ENCODE assay signal across 35 mouse cellular contexts in the genomic region with DNA sequence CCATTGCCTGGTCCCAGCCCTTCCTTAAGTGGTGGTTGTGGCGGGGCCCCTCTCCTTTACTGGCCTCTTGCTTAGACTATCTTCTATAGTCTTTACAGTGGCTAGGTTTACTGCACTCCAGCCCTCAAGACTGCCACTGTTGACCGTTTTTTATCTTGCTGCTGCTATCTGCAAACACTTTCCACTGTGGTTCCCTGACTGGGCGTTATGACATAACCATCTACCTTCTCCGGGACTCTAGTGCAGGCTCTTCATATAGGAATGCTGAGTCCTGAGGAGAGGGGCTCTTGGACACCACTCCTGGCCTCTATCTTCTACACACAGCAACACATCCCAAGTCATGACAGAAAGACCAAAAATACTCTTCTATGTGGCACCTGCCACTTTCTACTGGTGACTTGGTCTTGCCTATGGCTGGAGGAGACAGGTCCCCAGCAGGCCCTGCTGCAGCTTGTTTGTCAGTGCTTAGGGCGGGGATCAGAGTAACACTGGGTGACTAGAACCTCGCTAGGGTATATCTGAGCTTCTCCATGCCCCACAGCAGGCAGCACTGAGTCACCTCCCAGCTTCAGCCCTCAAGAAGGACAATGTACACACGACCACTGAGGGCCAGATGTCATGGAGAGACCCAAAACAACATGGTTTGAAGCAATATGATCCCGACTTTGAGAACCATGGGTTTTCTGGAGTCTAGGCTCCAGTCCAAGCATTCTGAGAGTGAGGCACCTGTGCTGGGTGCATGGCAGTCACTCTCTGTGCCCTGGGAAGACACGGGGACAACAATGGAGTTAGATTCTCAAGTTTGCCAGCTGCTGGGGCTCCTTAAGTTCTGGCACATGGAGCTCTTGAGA. TPM values are rescaled to one million over a fixed set of nuclear protein-coding genes. Genes with fewer than 3 reads are reported as not detected.
DNase-seq lines count a peak whose midpoint lies in the region; ATAC-seq and TF ChIP-seq lines count a peak whose summit lies in the region.
"Had no signal": no experiment of that assay in that cellular context is flagged by ENCODE, and none has a peak within 500 bp of the region (broad histone marks: within the 10 kb centered on the region; RNA-seq: fewer than 3 reads in every experiment).

No protein-coding gene starts in this region.

- peak; percentile 33; the same call in 1 of the 2 replicates for TF ChIP-seq EP300 in liver, postnatal 0 days (IDR thresholded peaks at IDR 0.05; ENCODE audit: low read depth)

- H3K4me1 ChIP-seq in thymus, adult 2 months (replicated peaks; ENCODE audit: control insufficient read depth, insufficient read depth, low read length) = peaks cover 7% of the 10 kb centered on the region
- peaks cover 25% of the 10 kb centered on the region for H3K4me1 ChIP-seq in liver, embryonic 11.5 days (replicated peaks; ENCODE audit: control insufficient read depth, insufficient read depth, low read length)
- peaks cover 5% of the 10 kb centered on the region for H3K4me1 ChIP-seq in liver, postnatal 0 days (ENCODE audit: insufficient read depth)
- H3K4me1 ChIP-seq in forebrain, postnatal 0 days (ENCODE audit: insufficient read depth) = no peaks in the 10 kb centered on the region

- peak; percentile 82 for ATAC-seq in liver, embryonic 11.5 days (replicated peaks; ENCODE audit: low FRiP score)
- ATAC-seq in liver, postnatal 0 days = peak; percentile 30; the same call in 1 of the 2 replicates
- ATAC-seq in forebrain, postnatal 0 days = no peak
- ATAC-seq: forebrain, embryonic 13.5 days; hindbrain, embryonic 16.5 days; intestine, embryonic 16.5 days; midbrain, embryonic 16.5 days; Patski had no signal

- DNase-seq in thymus, adult 2 months = no peak
- no peak for DNase-seq in thymus, postnatal 10 days (ENCODE audit: low spot score in 2 of 2)
- DNase-seq in liver, embryonic 11.5 days (ENCODE audit: low spot score) = no peak
- DNase-seq in liver, postnatal 0 days = peak; percentile 13
- no peak for DNase-seq in forebrain, postnatal 0 days
- no peak for DNase-seq in kidney, adult 18-20 months
- DNase-seq in kidney, postnatal 10 days = no peak
- DNase-seq: cerebellum, postnatal 10 days; kidney, postnatal 4 days; layer of hippocampus, adult 9-11 months; lung, embryonic 14.5 days; thymus, adult 18-20 months had no signal

- peak overlapping the region; percentile 26 for H3K4me2 ChIP-seq in liver, embryonic 11.5 days
- H3K4me2 ChIP-seq in liver, postnatal 0 days (ENCODE audit: low read depth, low read length) = no peak overlapping the region
- no peak overlapping the region for H3K4me2 ChIP-seq in forebrain, postnatal 0 days (ENCODE audit: low read depth)
- H3K4me2 ChIP-seq: forebrain, embryonic 13.5 days; heart, embryonic 11.5 days; kidney, embryonic 15.5 days; limb, embryonic 13.5 days; lung, embryonic 14.5 days; neural tube, embryonic 13.5 days; stomach, embryonic 15.5 days had no signal

- 92% methylated on average over 9 of the region's 9 CpGs for WGBS in thymus, adult 2 months
- WGBS in liver, embryonic 11.5 days = 46% methylated on average over 9 of the region's 9 CpGs
- 52% methylated on average over 9 of the region's 9 CpGs for WGBS in liver, postnatal 0 days (ENCODE audit: insufficient replicate concordance)
- WGBS in forebrain, postnatal 0 days = 69% methylated on average over 9 of the region's 9 CpGs

- peak overlapping the region; percentile 7 for H3K27ac ChIP-seq in thymus, adult 2 months (ENCODE audit: control insufficient read depth, insufficient read depth, low read length)
- H3K27ac ChIP-seq in liver, embryonic 11.5 days (ENCODE audit: low read depth, low read length) = peak overlapping the region; percentile 90
- H3K27ac ChIP-seq in liver, postnatal 0 days (ENCODE audit: low read depth) = 0 out of 2 replicates have a peak overlapping the region, but pooled peaks have one; percentile 1
- H3K27ac ChIP-seq in forebrain, postnatal 0 days (ENCODE audit: low read depth, low read length) = no peak overlapping the region
- H3K27ac ChIP-seq: forebrain, embryonic 13.5 days; gastrocnemius, adult 2 months; hindbrain, embryonic 10.5 days; kidney, embryonic 15.5 days; limb, embryonic 13.5 days; neural tube, embryonic 13.5 days; stomach, embryonic 15.5 days had no signal

- H3K9me3 ChIP-seq in liver, embryonic 11.5 days (ENCODE audit: control insufficient read depth, low read length) = no peaks in the 10 kb centered on the region
- no peaks in the 10 kb centered on the region for H3K9me3 ChIP-seq in liver, postnatal 0 days (ENCODE audit: low read length)
- H3K9me3 ChIP-seq in forebrain, postnatal 0 days (ENCODE audit: low read length) = no peaks in the 10 kb centered on the region
- H3K9me3 ChIP-seq: forebrain, embryonic 13.5 days; hindbrain, embryonic 10.5 days; kidney, embryonic 15.5 days; limb, embryonic 13.5 days; megakaryocyte, embryonic 14.5 days; neural tube, embryonic 13.5 days; stomach, embryonic 15.5 days had no signal

- H3K4me3 ChIP-seq in thymus, adult 2 months (ENCODE audit: control insufficient read depth, insufficient read depth, low read length) = no peak overlapping the region
- H3K4me3 ChIP-seq in liver, embryonic 11.5 days (ENCODE audit: low read depth, low read length) = no peak overlapping the region
- H3K4me3 ChIP-seq in liver, postnatal 0 days (ENCODE audit: low read depth, low read length) = no peak overlapping the region
- no peak overlapping the region for H3K4me3 ChIP-seq in forebrain, postnatal 0 days (ENCODE audit: low read depth, low read length)
- H3K4me3 ChIP-seq: forebrain, embryonic 13.5 days; gastrocnemius, adult 2 months; hindbrain, embryonic 10.5 days; kidney, embryonic 15.5 days; limb, embryonic 13.5 days; megakaryocyte, embryonic 14.5 days; myocyte; neural tube, embryonic 13.5 days; stomach, embryonic 15.5 days had no signal

- TF ChIP-seq POLR2A in thymus, adult 2 months (IDR thresholded peaks at IDR 0.05; ENCODE audit: control insufficient read depth, extremely low read depth, insufficient read depth, low read length, poor library complexity) = no peak

- H3K27me3 ChIP-seq in thymus, adult 2 months (ENCODE audit: control insufficient read depth, insufficient read depth, low read length) = no peaks in the 10 kb centered on the region
- no peaks in the 10 kb centered on the region for H3K27me3 ChIP-seq in liver, embryonic 11.5 days (replicated peaks; ENCODE audit: control insufficient read depth, insufficient read depth, low read length)
- H3K27me3 ChIP-seq in liver, postnatal 0 days (ENCODE audit: insufficient read depth, low read length) = no peaks in the 10 kb centered on the region
- H3K27me3 ChIP-seq in forebrain, postnatal 0 days (ENCODE audit: insufficient read depth, low read length) = no peaks in the 10 kb centered on the region
- H3K27me3 ChIP-seq: megakaryocyte, embryonic 14.5 days; stomach, embryonic 15.5 days had no signal

- peak overlapping the region; percentile 56 for H3K9ac ChIP-seq in liver, embryonic 11.5 days (ENCODE audit: low read depth, low read length)
- no peak overlapping the region for H3K9ac ChIP-seq in liver, postnatal 0 days (replicated peaks)
- no peak overlapping the region for H3K9ac ChIP-seq in forebrain, postnatal 0 days
- H3K9ac ChIP-seq: forebrain, embryonic 13.5 days; kidney, embryonic 15.5 days; limb, embryonic 13.5 days; lung, embryonic 14.5 days; neural tube, embryonic 13.5 days; stomach, embryonic 15.5 days had no signal

- TF ChIP-seq CTCF in thymus, adult 2 months (IDR thresholded peaks at IDR 0.05; ENCODE audit: borderline replicate concordance, control insufficient read depth, extremely low read depth, insufficient read depth, low read length, poor library complexity) = no peak
- TF ChIP-seq CTCF in liver, postnatal 0 days (IDR thresholded peaks at IDR 0.05; ENCODE audit: low read depth) = no peak
- TF ChIP-seq CTCF in forebrain, postnatal 0 days (IDR thresholded peaks at IDR 0.05; ENCODE audit: low read depth) = no peak

- no peaks in the 10 kb centered on the region for H3K36me3 ChIP-seq in thymus, adult 2 months (ENCODE audit: control insufficient read depth, insufficient read depth, low read length)
- H3K36me3 ChIP-seq in liver, embryonic 11.5 days (ENCODE audit: control insufficient read depth, insufficient read depth, low read length) = no peaks in the 10 kb centered on the region
- no peaks in the 10 kb centered on the region for H3K36me3 ChIP-seq in liver, postnatal 0 days (replicated peaks; ENCODE audit: insufficient read depth, low read length)
- no peaks in the 10 kb centered on the region for H3K36me3 ChIP-seq in forebrain, postnatal 0 days (ENCODE audit: insufficient read depth)
- H3K36me3 ChIP-seq: hindbrain, embryonic 10.5 days; kidney, embryonic 15.5 days; limb, embryonic 13.5 days; neural tube, embryonic 13.5 days; stomach, embryonic 15.5 days had no signal

RNA-seq across cellular contexts. Expression of gene Slc25a1, which starts 5.8 kb away (rescaled TPM):
- polyA plus RNA-seq in thymus, adult 2 months (2012; rRNA removed) = 126 and 151 TPM in 2 replicates
- polyA plus RNA-seq in liver, embryonic 11.5 days (2014; fragmentation: Nextera tagmentation; extraction: Ambion mirVana) = 138 and 140 TPM in 2 replicates
- polyA plus RNA-seq in liver, postnatal 0 days (2015; fragmentation: Nextera tagmentation; extraction: Ambion mirVana) = 77.7 and 78.3 TPM in 2 replicates
- 150 and 158 TPM in 2 replicates for total RNA-seq in forebrain, postnatal 0 days (2014; rRNA removed)
- 143 and 146 TPM in 2 replicates for polyA plus RNA-seq in forebrain, postnatal 0 days (2015; fragmentation: Nextera tagmentation; extraction: Ambion mirVana)

RNA-seq across cellular contexts. Expression of gene Gsc2, which starts 19.0 kb away (rescaled TPM):
- 0.10 and 0.13 TPM in 2 replicates for polyA plus RNA-seq in thymus, adult 2 months (2012; rRNA removed)
- polyA plus RNA-seq in liver, embryonic 11.5 days (2014; fragmentation: Nextera tagmentation; extraction: Ambion mirVana) = 0.21 and 0.29 TPM in 2 replicates
- not detected in 2 replicates for polyA plus RNA-seq in liver, postnatal 0 days (2015; fragmentation: Nextera tagmentation; extraction: Ambion mirVana)
- not detected in 2 replicates for total RNA-seq in forebrain, postnatal 0 days (2014; rRNA removed)
- not detected in 2 replicates for polyA plus RNA-seq in forebrain, postnatal 0 days (2015; fragmentation: Nextera tagmentation; extraction: Ambion mirVana)
- total RNA-seq: adrenal gland, adult 18-20 months; gastrocnemius, adult 2 months; left cerebral cortex, adult 18-20 months; left cerebral cortex, postnatal 25 days had no signal
- polyA plus RNA-seq: CD4-positive, CD25-positive, alpha-beta regulatory T cell, adult 4 months; embryonic facial prominence, embryonic 11.5 days; frontal cortex, adult 2 months; gonadal fat pad, adult 2 months; heart, embryonic 11.5 days; heart, postnatal 0 days; intestine, embryonic 16.5 days; kidney, embryonic 15.5 days; myocyte; neural tube, embryonic 13.5 days; Patski; stomach, embryonic 15.5 days had no signal

RNA-seq across cellular contexts. Expression of gene Ess2, which starts 22.7 kb away (rescaled TPM):
- 45.5 and 48.9 TPM in 2 replicates for polyA plus RNA-seq in thymus, adult 2 months (2012; rRNA removed)
- 24.4 and 26.4 TPM in 2 replicates for polyA plus RNA-seq in liver, embryonic 11.5 days (2014; fragmentation: Nextera tagmentation; extraction: Ambion mirVana)
- 5.6 and 6.6 TPM in 2 replicates for polyA plus RNA-seq in liver, postnatal 0 days (2015; fragmentation: Nextera tagmentation; extraction: Ambion mirVana)
- 50.4 and 50.5 TPM in 2 replicates for total RNA-seq in forebrain, postnatal 0 days (2014; rRNA removed)
- polyA plus RNA-seq in forebrain, postnatal 0 days (2015; fragmentation: Nextera tagmentation; extraction: Ambion mirVana) = 41.5 and 46.2 TPM in 2 replicates

RNA-seq across cellular contexts. Expression of gene Tssk2, which starts 35.4 kb away (rescaled TPM):
- 0.35 TPM in 1 of 2 replicates, not detected in the other for polyA plus RNA-seq in thymus, adult 2 months (2012; rRNA removed)
- 0.12 TPM in 1 of 2 replicates, not detected in the other for polyA plus RNA-seq in liver, embryonic 11.5 days (2014; fragmentation: Nextera tagmentation; extraction: Ambion mirVana)
- not detected in 2 replicates for polyA plus RNA-seq in liver, postnatal 0 days (2015; fragmentation: Nextera tagmentation; extraction: Ambion mirVana)
- total RNA-seq in forebrain, postnatal 0 days (2014; rRNA removed) = not detected in 2 replicates
- polyA plus RNA-seq in forebrain, postnatal 0 days (2015; fragmentation: Nextera tagmentation; extraction: Ambion mirVana) = not detected in 2 replicates
- total RNA-seq: adrenal gland, adult 18-20 months; gastrocnemius, adult 2 months; left cerebral cortex, adult 18-20 months; left cerebral cortex, postnatal 25 days had no signal
- polyA plus RNA-seq: brain, embryonic 14.5 days; CD4-positive, CD25-positive, alpha-beta regulatory T cell, adult 4 months; embryonic facial prominence, embryonic 11.5 days; forebrain, embryonic 13.5 days; frontal cortex, adult 2 months; heart, postnatal 0 days; hindbrain, embryonic 10.5 days; intestine, embryonic 16.5 days; kidney, embryonic 15.5 days; limb, embryonic 13.5 days; lung, embryonic 14.5 days; midbrain, embryonic 16.5 days; neural tube, embryonic 13.5 days had no signal

RNA-seq across cellular contexts. Expression of gene Dgcr2, which starts 35.5 kb away (rescaled TPM):
- polyA plus RNA-seq in thymus, adult 2 months (2012; rRNA removed) = 214 and 215 TPM in 2 replicates
- 47.9 and 52.9 TPM in 2 replicates for polyA plus RNA-seq in liver, embryonic 11.5 days (2014; fragmentation: Nextera tagmentation; extraction: Ambion mirVana)
- 17.9 and 18.0 TPM in 2 replicates for polyA plus RNA-seq in liver, postnatal 0 days (2015; fragmentation: Nextera tagmentation; extraction: Ambion mirVana)
- 97.7 and 139 TPM in 2 replicates for total RNA-seq in forebrain, postnatal 0 days (2014; rRNA removed)
- 73.7 and 90.7 TPM in 2 replicates for polyA plus RNA-seq in forebrain, postnatal 0 days (2015; fragmentation: Nextera tagmentation; extraction: Ambion mirVana)
